Mouse (Mus musculus): ENCODE results near the gene Ccni. TPM values are rescaled to one million over a fixed set of nuclear protein-coding genes. Genes with fewer than 3 reads are reported as not detected.

Gene Ccni
- total and polyA plus RNA-seq, 3 experiments, result 33.4 to 199 (median 83.2) TPM

GRCm38 (mm10) chr5:93139350-93139749, 66.9 kb downstream of the Ccni start:
- TF ChIP-seq UBTF (IDR thresholded peaks at IDR 0.05; ENCODE audit: borderline replicate concordance, insufficient read depth, low read depth, low read length), result no peak
- TF ChIP-seq SMC3 (IDR thresholded peaks at IDR 0.05; ENCODE audit: low read depth, low read length), result no peak
- no peak for TF ChIP-seq HCFC1 (IDR thresholded peaks at IDR 0.05; ENCODE audit: low read depth, low read length)
- TF ChIP-seq USF1 (IDR thresholded peaks at IDR 0.05; ENCODE audit: low read depth, low read length), result no peak
- TF ChIP-seq SIN3A (IDR thresholded peaks at IDR 0.05; ENCODE audit: low read length), result no peak
- no peak for TF ChIP-seq CHD2 (IDR thresholded peaks at IDR 0.05; ENCODE audit: low read length)
- H3K4me3 ChIP-seq (ENCODE audit: control insufficient read depth in 1 of 2, insufficient read depth in 1 of 2, low read depth in 2 of 2, low read length in 2 of 2), result no peak overlapping the region
- H3K9me3 ChIP-seq (replicated peaks; ENCODE audit: insufficient read depth, low read length), result no peaks in the 10 kb centered on the region; the same call in 1 of the 2 replicates
- peaks cover 5 to 11% of the 10 kb centered on the region in 2 experiments for H3K4me1 ChIP-seq (ENCODE audit: control insufficient read depth in 1 of 2, insufficient read depth in 2 of 2, low read length in 2 of 2)
- H3K27me3 ChIP-seq (ENCODE audit: control insufficient read depth in 1 of 2, insufficient read depth in 2 of 2, low read length in 2 of 2), result no peaks in the 10 kb centered on the region
- peaks cover 2% of the 10 kb centered on the region; the same call in 1 of the 2 replicates for H3K79me2 ChIP-seq (ENCODE audit: control insufficient read depth, insufficient read depth, low read length, poor library complexity)
- H3K9ac ChIP-seq (ENCODE audit: control insufficient read depth, low read depth, low read length, poor library complexity, severe bottlenecking), result no peak overlapping the region
- H3K27ac ChIP-seq (ENCODE audit: control insufficient read depth, low read depth, low read length), result no peak overlapping the region
- peaks cover 1 to 17% of the 10 kb centered on the region in 2 experiments for H3K36me3 ChIP-seq (ENCODE audit: control insufficient read depth in 1 of 2, insufficient read depth in 2 of 2, low read length in 2 of 2)
- DNase-seq (ENCODE audit: low read depth, low spot score), result no peak

DNA sequence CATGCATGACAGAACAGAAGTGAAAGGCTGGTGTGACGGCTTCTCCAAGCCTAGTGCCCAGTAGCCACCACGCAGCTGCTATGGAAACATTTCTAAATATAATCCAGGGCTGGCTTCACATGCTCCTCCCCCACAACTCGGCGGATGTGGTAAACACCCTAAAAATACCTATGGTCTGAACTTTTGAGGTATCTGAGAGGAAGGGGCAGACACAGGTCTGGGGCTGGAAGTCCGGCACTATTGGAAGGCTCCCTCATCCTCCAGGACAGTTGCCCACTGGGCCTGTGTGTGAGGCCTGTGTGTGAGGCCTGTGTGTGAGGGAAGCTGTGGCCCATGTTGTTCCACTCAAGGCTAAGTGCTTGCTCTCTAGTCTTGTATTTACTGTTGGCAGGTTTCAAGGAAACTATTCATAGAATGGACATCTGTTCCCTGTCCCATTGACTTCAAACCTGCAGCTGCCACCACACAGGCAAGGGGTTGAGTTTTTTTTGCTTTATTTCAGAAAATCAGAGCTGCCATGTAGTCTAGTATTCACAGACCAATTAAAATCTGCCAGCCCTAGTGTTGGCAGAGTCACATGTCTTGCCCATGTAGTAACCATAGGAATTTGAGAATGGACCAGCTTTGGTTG, 69.2 kb downstream of the Ccni start:
- H3K4me1 ChIP-seq (ENCODE audit: control insufficient read depth in 1 of 2, insufficient read depth in 2 of 2, low read length in 2 of 2), result peaks cover 16 to 27% of the 10 kb centered on the region in 2 experiments
- no peaks in the 10 kb centered on the region for H3K27me3 ChIP-seq (ENCODE audit: control insufficient read depth in 1 of 2, insufficient read depth in 2 of 2, low read length in 2 of 2)
- no peaks in the 10 kb centered on the region; the same call in 1 of the 2 replicates for H3K9me3 ChIP-seq (replicated peaks; ENCODE audit: insufficient read depth, low read length)
- no peak for DNase-seq (ENCODE audit: low read depth, low spot score)
- peaks cover 9% of the 10 kb centered on the region; the same call in 1 of the 2 replicates for H3K79me2 ChIP-seq (ENCODE audit: control insufficient read depth, insufficient read depth, low read length, poor library complexity)
- no peak overlapping the region for H3K27ac ChIP-seq (ENCODE audit: control insufficient read depth, low read depth, low read length)
- no peak overlapping the region for H3K4me3 ChIP-seq (ENCODE audit: control insufficient read depth in 1 of 2, insufficient read depth in 1 of 2, low read depth in 2 of 2, low read length in 2 of 2)
- TF ChIP-seq ZMIZ1 (IDR thresholded peaks at IDR 0.05; ENCODE audit: low read depth, low read length) (no peak), USF1 (IDR thresholded peaks at IDR 0.05; ENCODE audit: low read depth, low read length) (no peak), NELFE (IDR thresholded peaks at IDR 0.05; ENCODE audit: low read depth, low read length) (no peak), MAFK (IDR thresholded peaks at IDR 0.05; ENCODE audit: borderline replicate concordance, low read depth, low read length) (no peak), GABPA (IDR thresholded peaks at IDR 0.05; ENCODE audit: low read depth, low read length) (no peak)
- no peak overlapping the region for H3K9ac ChIP-seq (ENCODE audit: control insufficient read depth, low read depth, low read length, poor library complexity, severe bottlenecking)
- peaks cover 1 to 32% of the 10 kb centered on the region in 2 experiments for H3K36me3 ChIP-seq (ENCODE audit: control insufficient read depth in 1 of 2, insufficient read depth in 2 of 2, low read length in 2 of 2)

DNA sequence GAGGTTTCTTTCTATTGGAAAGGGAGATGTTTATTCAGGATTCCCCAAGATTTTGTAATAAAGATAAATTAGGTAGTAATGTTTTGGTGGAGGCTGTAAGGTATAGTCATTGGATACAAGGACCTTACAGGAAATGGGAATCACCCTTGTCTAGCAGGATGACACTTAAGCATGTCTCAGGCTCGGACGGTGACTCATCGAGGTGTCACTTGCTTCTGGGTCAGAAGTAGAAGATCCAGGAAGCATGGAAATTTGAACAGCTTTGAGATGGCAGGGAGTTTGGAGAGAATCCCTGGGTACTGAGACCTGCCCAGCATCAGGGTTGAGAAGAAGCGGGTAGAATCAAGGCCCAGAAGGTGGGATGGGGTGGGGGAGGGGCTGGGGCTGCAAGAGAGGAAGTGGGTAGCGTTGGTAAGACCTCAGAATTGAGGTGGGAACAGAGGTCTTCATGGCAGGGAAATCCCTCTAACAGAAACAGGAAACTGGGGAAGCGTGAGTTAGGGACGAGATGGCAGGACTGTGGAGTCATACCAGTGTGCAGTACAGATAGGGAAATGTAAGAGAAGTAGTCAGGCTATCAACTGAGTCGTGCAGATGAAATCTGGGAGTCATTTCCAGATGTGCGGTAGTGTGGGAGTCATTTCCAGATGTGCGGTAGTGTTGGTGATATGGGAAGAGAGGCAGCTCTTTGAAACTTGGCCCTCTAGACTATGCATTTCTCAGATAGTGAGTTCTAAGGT, 70.8 kb downstream of the Ccni start:
- no peak overlapping the region for H3K9ac ChIP-seq (ENCODE audit: control insufficient read depth, low read depth, low read length, poor library complexity, severe bottlenecking)
- TF ChIP-seq MYB (IDR thresholded peaks at IDR 0.05; ENCODE audit: low read depth, low read length) (peak; percentile 30; the same call in 1 of the 2 replicates), GATA1 (IDR thresholded peaks at IDR 0.05; ENCODE audit: low read depth, low read length) (peak; percentile 73), ETS1 (IDR thresholded peaks at IDR 0.05; ENCODE audit: low read depth, low read length) (peak; percentile 34; the same call in 1 of the 2 replicates), EP300 (IDR thresholded peaks at IDR 0.05; ENCODE audit: low read depth in 1 of 2, low read length in 2 of 2) (peak; percentile 85), TAL1 (IDR thresholded peaks at IDR 0.05; ENCODE audit: low read length) (peak; percentile 87), BHLHE40 (IDR thresholded peaks at IDR 0.05; ENCODE audit: borderline replicate concordance, low read depth, low read length) (0 out of 2 replicates have a peak, but pooled peaks have one; percentile 27), USF1 (IDR thresholded peaks at IDR 0.05; ENCODE audit: low read depth, low read length) (no peak), TCF12 (IDR thresholded peaks at IDR 0.05; ENCODE audit: low read depth, low read length) (peak; percentile 45; the same call in 1 of the 2 replicates), MYC (IDR thresholded peaks at IDR 0.05; ENCODE audit: low read depth, low read length) (no peak), GABPA (IDR thresholded peaks at IDR 0.05; ENCODE audit: low read depth, low read length) (no peak)
- peaks cover 15% of the 10 kb centered on the region; the same call in 1 of the 2 replicates for H3K79me2 ChIP-seq (ENCODE audit: control insufficient read depth, insufficient read depth, low read length, poor library complexity)
- H3K36me3 ChIP-seq (ENCODE audit: control insufficient read depth in 1 of 2, insufficient read depth in 2 of 2, low read length in 2 of 2), result peaks cover 1 to 33% of the 10 kb centered on the region in 2 experiments
- H3K4me3 ChIP-seq (ENCODE audit: control insufficient read depth in 1 of 2, insufficient read depth in 1 of 2, low read depth in 2 of 2, low read length in 2 of 2), result no peak overlapping the region
- H3K4me1 ChIP-seq (ENCODE audit: control insufficient read depth in 1 of 2, insufficient read depth in 2 of 2, low read length in 2 of 2), result peaks cover 16 to 29% of the 10 kb centered on the region in 2 experiments
- no peaks in the 10 kb centered on the region for H3K27me3 ChIP-seq (ENCODE audit: control insufficient read depth in 1 of 2, insufficient read depth in 2 of 2, low read length in 2 of 2)
- no peaks in the 10 kb centered on the region; the same call in 1 of the 2 replicates for H3K9me3 ChIP-seq (replicated peaks; ENCODE audit: insufficient read depth, low read length)
- DNase-seq (ENCODE audit: low read depth, low spot score), result peak; percentile 68
- H3K27ac ChIP-seq (ENCODE audit: control insufficient read depth, low read depth, low read length), result no peak overlapping the region; the same call in 1 of the 2 replicates
